Mouse (Mus musculus): ENCODE results near the gene Frmd6. TPM values are rescaled to one million over a fixed set of nuclear protein-coding genes. Genes with fewer than 3 reads are reported as not detected.

The Frmd6 gene
- total RNA-seq (2021) = 10 to 100 TPM; 15.0 to 16.8 TPM

DNA sequence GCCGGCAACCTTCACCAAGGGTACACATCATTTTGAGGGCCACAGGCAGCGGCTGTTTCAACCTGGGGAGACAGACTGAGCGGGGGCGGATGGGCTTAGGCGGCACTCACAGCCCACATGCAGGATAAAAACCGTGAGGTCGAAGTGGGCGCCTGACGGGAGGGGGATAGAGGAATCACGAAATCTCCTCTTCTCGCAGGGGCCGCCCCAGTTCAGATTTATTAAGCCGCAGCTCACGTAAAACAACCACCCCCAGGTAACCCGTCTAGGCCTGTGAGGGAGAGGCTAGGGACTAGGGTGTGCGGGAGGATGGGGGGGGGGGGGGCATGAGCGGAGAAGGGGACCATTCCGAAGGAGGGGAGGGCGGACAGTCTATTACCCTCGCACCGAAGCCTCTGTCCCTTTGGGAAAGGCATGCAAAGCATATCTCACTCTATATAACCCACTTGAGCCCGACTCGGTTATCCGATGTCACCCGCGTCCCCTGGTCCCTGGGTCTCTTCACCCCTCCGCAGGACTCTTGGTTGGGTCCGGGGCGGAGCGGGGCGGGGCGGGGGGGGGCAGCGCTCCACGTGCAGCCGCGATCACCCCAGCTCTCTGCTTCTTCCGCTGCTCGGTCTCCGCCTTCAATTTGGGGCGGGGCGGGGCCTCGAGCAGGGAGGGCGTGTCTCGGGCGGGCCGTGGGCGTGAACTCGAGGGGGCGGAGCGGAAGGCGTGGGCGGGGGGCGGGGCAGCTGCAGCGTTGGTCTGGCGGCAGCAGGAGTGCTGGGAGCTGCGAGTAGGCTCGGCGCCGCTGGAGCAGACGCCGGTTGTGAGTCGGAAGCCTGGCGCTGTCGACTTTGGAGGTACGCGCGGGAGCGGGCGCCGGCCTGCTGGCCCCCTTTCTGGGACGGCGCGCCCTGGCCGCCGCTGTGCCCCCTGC, at the start of gene Frmd6:
Frmd6 (plus strand) TSS at position 786 of the 922 bp plus-strand sequence.
- peak; percentile 91 to 94 for DNase-seq (ENCODE audit: extremely low spot score in 1 of 2, low spot score in 2 of 2)
- intact Hi-C loops (cut with DNase I) = loop anchor here (5.0 kb wide), 3 partner anchors 42 to 328 kb away; no protein-coding TSS in a partner anchor

DNA sequence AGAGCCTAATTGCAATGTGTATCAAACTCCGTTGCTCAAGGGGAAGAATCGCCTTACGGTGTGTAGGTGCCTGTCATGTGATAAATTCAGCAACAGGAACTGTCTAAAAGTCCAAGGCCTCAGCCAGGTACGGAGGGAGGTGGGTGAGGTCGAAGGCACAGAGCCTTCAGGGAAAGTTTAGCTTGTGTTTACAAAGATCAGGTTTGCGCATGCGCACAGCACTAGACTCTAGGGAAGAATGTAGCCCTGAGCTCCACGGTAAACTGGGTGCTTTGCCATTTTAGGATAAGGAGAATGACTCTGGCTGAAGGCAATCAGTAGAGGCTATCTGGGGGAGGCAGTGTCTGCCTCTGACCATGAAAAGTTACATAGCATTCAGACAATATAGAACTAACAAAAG, 49.7 kb upstream of the Frmd6 start:
- DNase-seq (ENCODE audit: extremely low spot score in 1 of 2, low spot score in 2 of 2) = no peak
- intact Hi-C loops (cut with DNase I) = no loop called here

DNA sequence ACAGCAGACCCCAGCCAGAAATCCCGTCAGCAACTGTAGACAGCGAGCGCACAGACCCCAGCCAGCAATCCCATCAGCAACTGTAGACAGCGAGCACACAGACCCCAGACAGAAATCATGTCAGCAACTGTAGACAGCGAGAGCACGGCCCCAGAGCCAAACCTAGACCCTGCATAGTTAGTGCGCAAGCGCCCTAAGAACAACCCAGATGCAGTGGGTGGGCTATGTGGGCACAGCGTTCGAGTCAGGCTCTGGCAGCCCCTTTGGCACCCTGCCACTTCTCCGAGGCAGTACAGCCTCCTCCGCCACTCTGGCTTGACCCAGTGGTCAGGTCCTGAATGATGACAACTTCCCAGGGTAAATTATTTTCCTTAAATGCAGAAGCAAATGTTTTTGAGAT, 48.6 kb upstream of the Frmd6 start:
- peak in 1 of 2 experiments; percentile 68 for DNase-seq (ENCODE audit: extremely low spot score in 1 of 2, low spot score in 2 of 2)
- intact Hi-C loops (cut with DNase I) = no loop called here

DNA sequence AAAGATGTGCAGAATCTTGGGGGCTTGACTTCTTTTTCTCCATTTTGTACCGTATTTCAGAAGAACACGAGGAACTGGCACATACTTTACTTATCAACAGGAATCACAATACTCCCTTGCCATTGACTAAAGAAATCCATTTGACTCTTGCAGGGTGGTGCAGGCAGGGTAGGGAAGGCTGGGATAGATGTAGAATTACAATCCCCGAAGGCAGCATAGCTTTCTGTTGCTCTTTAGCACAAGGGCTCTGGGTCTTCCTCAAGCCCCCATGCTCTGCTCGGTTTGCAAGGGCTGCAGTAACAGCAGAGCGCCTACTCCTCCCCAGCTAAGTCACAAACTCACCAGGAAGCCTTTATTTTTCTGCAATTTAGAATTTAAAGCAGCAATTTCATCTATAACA, 47.8 kb upstream of the Frmd6 start:
- intact Hi-C loops (cut with DNase I) = no loop called here
- DNase-seq (ENCODE audit: extremely low spot score in 1 of 2, low spot score in 2 of 2) = no peak

DNA sequence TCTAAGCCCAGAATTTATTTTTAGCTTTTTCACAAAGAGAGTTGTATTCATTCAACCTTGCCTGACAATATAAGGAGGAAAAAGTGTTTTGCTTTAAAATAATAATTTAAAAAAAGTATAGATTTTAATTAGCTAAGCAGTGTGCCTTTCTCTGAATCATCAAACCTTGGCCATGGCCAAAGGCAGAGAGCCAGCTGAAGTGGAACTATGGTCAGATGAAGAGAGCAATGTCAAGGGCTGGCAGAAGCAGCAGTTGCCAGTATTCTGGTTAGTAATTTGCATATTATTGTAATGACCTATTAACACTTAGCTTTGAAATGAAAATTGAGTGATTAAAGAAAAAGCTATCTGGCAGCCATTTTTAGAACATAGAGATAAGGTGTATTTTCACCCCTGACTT, 47.4 kb upstream of the Frmd6 start:
- intact Hi-C loops (cut with DNase I) = no loop called here
- DNase-seq (ENCODE audit: extremely low spot score in 1 of 2, low spot score in 2 of 2) = no peak

DNA sequence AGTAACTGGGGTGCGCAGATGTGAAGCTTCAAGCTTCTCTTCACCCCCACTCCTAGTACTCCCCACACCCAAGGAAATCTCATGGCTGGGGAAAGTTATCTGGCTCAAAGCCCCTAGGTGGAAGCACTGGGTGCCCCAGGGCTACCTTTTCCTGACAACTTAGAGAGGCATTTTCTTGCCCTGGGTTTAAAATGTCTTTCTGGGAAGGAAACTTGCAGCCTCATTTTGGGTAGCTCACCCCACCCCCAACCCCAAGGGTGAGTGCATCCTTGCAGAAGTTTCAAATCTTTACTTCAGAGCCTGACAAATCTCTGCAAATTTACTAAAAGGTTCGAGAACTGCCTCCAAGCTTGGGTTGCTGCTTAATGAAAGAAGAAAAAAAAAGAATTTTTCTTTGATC, 47.0 kb upstream of the Frmd6 start:
- intact Hi-C loops (cut with DNase I) = no loop called here

DNA sequence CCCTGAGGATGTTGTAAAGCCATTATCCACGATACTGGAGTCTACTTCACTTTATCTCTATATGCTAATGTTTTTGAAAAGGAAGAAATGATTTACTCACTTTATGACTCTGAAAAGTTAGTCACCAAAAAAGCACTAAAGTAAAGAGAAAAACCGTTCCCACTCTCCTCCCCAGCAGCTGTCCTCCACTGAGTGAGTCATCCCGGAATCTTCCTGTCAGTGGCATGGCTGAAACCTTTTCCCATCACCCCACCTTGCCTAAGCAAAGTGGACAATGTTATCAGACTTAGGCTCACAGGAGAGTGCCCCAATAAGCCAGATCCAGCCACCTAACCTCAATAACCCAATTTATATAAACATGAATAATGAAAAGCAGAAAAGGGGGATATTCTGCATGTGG, 46.6 kb upstream of the Frmd6 start:
- intact Hi-C loops (cut with DNase I) = no loop called here
- no peak for DNase-seq (ENCODE audit: extremely low spot score in 1 of 2, low spot score in 2 of 2)

More for the DNA sequence above, 47.0 kb upstream of the Frmd6 start:
- DNase-seq (ENCODE audit: extremely low spot score in 1 of 2, low spot score in 2 of 2) = no peak

DNA sequence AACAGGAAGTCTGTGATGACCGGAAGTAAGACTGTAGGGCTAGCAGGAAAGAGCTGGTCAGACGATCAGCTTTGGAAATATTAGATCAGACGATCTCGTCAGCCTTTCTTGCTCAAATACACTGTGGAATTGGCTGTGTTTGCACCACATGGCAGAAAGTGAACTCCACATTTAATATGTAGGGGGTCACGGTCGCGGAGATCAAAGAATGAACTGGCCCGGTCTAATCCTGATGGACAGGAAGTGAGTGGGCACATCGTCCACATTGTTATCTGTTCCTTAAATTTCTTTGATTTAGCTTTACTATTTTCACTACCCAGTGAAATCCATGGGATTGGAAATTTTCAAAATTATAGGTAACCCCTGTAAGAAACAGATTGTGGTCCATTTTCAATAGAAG, 42.3 kb upstream of the Frmd6 start:
- DNase-seq (ENCODE audit: extremely low spot score in 1 of 2, low spot score in 2 of 2) = no peak
- intact Hi-C loops (cut with DNase I) = no loop called here

DNA sequence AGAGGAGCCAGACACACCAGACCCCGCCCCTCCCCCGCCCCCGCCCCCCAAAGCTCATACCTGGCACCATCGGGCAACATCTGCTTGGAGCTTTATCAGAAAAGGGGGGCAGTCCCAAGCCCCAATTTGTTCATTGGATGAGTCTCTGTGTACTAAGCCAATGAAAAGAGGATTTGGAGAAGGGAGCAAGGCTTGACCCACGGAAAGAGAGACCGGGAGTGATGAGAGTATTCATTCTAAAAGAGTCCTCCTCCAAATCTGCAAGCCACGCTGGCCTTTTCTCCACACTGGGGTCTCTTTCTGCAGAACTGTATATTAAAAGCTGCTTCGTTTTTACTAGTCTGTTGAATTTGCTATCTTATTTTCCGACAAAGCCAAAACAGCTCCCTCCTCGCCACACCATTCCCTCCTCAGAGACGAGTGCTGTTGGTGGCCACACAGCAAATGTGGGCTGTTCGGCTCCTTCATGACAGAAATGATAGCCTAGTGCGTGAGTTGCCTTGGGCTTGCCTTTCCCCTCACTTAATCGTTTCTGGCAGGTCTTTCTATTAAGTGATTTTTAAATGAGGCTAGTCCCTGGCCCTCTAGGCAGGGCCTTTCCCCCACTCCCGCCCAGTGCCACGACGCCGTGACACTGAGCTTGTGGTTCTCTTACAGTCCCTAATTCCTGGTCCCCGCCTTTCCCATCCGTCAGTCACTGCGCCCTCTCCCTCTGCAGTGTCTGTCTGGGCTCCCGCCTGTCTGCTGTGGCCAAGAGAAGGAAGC, 41.7 kb upstream of the Frmd6 start:
- intact Hi-C loops (cut with DNase I) = no loop called here

DNA sequence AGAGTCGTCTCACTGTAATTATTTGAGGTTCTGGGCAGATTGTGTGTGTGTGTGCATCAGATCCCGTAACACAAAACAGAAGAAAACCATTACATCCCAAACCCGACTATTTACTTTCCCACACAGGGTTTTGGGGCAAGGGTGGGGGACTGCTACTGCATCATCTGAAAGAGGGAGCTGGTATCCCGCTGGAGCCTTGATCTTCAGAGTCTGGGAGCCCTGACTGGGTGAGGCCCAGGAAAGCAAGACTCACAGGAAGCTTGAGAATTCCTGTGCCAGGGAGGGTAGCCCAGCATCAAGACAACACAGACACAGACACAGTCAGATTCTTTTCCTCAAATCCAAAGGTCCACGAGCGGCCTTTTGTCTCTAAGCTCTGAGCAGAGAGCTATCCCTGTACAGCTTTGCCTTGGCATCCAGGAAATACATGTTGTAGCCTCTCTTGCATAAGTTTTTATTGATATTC, 41.0 kb upstream of the Frmd6 start:
- intact Hi-C loops (cut with DNase I) = no loop called here
- DNase-seq (ENCODE audit: extremely low spot score in 1 of 2, low spot score in 2 of 2) = no peak

More for the DNA sequence above, 41.7 kb upstream of the Frmd6 start:
- DNase-seq (ENCODE audit: extremely low spot score in 1 of 2, low spot score in 2 of 2) = no peak

DNA sequence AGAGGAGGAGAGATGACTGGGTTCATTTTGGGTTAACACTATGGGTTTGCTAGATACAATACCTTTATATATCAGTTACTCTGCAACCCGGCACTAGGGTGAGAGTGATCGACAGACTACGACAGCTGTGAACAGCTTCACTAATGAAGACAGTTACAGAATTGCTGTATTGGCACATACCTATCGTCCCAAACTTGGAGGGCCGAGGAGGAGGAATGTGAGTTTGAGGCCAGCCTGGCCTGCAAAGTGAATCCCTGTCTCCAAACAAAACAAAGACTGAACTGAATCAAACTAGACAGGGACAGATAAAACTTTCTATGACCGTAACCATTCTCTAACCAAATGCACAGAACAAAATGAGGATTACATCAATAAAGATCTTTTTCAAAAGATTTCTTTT, 36.0 kb upstream of the Frmd6 start:
- no peak for DNase-seq (ENCODE audit: extremely low spot score in 1 of 2, low spot score in 2 of 2)
- intact Hi-C loops (cut with DNase I) = no loop called here

DNA sequence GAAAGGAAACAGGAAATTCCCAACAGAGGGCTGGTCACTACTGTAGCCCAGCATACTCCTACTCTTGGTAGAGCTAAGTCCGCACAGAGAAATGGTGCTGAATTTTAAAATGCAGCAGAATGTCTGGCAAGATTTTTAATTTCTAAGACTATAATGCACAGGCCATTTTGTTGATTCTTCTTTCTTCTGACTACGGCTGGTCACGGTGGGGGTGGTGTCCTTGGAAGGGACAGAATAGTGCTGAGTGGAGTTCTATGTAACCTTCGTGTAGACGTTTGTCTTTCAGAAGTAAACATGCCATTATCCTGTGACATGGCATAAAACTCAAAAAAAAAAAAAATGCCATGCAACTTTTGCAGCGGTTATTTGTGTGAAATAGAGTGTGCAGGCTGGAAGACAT, 32.0 kb upstream of the Frmd6 start:
- DNase-seq (ENCODE audit: extremely low spot score in 1 of 2, low spot score in 2 of 2) = no peak
- intact Hi-C loops (cut with DNase I) = no loop called here

DNA sequence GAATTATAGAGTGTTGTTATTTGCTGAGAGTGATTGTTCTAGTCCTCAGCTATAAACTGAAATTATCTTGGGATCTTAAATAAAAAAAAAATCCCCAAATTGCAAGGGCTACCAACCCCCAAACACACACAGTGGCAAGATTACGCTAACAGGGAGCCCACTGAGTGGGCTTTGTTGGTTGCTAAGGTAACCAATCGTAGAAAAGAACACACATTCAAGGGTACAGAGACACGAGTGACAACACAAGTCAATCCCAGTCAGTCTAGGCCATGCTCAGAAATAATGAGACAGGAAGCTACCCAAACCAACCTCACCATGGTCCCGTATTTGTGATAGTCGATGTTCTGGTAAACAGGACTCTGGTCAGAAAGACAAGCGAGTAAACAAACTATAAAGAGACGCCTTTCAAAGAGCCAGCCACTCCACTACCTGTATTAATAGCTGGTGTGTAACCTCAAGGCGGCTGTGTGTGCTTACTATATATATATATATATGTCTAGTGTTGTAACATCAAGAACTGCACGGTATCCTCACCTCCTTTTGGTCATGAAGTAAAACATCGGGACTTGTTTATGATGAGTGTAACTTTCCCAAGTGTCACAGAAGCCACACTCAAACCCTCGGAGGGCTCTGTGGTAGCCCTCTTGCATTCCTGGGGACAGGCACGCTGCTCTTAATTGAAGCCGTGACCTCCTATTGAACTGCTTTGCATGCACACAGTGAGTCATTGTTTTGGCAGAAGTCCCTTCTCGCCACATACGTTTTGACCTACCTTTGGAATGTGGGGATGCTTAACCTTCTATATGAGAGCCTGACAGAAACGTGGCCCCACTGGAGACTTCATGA, 30.5 kb upstream of the Frmd6 start:
- intact Hi-C loops (cut with DNase I) = no loop called here
- no peak for DNase-seq (ENCODE audit: extremely low spot score in 1 of 2, low spot score in 2 of 2)

DNA sequence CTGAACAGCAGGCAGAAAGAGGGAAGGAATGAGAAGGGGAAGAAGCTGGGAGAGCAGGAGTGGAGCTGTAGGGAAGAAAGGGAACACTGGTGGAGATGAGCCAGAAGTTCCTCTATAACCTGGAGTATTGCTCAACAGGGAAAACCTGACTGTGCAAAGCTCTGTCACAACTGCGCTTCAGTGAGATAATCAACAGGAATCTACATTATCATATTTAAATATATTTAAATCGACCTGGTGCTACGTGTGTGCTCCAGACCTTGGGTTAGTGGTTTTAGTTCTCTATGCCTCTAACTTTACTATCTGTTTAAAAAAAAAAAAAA, 30.0 kb upstream of the Frmd6 start:
- intact Hi-C loops (cut with DNase I) = no loop called here
- no peak for DNase-seq (ENCODE audit: extremely low spot score in 1 of 2, low spot score in 2 of 2)

DNA sequence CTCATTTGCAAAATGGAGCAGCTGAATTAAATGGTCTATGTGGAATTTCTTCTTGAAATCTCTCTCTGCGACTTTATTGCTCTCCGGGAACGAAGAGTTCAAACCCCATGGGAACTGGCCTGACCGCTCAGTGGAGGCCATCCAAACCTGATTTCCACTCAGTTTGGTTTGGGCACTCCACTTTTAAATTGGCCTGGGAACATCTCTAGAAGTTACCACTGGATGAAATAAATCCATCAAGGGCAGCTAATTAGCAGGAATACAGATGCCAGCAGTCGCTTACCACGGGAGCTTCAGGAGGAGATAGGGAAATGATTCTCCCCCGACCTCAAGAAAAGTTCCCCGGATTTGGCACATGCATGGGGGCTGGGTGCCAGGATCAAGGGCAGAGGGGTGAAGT, 26.8 kb upstream of the Frmd6 start:
- intact Hi-C loops (cut with DNase I) = no loop called here
- DNase-seq (ENCODE audit: extremely low spot score in 1 of 2, low spot score in 2 of 2) = no peak

DNA sequence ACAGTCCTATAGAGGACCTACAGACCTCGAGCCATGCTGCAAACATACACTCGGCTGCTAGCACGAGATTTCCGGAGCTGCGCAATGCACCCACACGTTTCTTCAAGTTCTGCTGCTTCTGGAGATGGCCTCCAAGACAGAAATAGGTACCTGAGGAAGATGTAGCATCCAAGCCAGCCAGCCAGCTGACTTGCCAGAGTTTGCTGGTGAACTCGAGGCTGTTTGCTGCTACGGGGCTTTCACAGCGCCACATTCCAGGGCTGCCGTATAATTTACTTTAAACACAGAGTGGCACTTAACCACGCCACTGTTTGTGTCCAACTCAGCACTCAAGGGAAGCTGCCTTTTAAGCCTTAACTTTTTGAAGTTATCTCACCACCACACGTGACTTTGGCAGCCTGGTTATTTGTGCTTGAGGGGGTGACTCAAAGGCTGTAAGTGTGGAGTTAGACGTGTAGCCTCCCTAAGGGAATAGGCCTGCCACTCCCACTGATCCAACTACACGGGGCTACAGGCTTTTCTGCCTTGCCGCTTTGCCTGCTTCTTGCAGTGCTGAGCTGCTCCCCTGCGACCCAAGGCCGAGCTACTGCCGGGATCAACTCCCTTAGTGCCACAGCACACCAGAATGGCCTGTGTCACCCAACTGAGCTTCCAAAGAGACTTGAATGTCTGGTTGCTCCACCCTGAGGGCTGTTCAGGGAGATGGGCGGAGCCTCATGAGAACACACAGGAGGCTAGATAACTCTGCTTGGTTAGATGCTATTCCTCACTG, 25.9 kb upstream of the Frmd6 start:
- intact Hi-C loops (cut with DNase I) = no loop called here
- no peak for DNase-seq (ENCODE audit: extremely low spot score in 1 of 2, low spot score in 2 of 2)

DNA sequence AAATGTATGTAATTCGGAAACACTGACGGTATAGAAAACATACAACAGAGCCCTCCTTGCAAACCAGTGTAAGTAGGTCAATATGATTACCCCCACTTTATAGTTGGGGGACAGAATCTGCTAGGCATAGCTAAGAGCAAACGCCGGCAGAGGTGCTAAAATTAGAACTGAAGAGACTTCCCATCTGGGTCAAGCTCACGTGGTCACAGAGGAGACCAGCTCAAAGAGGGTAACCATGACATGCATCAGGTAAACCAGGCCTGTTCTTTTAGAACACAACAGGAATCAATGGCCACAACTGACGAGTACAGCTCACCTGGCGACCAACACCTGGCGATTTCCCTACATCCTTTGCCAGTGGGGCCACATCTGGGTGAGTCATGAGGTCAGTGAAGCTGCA, 25.2 kb upstream of the Frmd6 start:
- intact Hi-C loops (cut with DNase I) = no loop called here
- DNase-seq (ENCODE audit: extremely low spot score in 1 of 2, low spot score in 2 of 2) = no peak

DNA sequence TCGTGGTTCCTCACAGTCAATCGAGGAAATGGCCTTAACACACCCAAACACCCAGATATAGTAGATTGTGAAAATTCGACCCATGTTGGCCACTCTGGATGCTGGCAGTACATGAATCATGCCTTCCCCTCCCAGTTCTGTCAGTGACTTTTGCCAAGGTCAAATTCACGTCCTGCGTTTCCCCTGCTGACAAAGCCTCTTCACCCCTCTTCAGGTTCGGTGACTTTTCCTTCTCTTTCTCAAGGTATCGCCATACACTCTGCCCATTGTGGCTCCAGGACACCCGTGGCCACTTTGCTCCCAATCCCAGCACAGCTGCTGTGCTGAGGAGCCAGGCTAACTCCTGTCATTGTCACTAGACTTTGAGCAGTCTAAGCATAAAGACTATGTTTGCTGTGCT, 24.0 kb upstream of the Frmd6 start:
- DNase-seq (ENCODE audit: extremely low spot score in 1 of 2, low spot score in 2 of 2) = no peak
- intact Hi-C loops (cut with DNase I) = no loop called here

DNA sequence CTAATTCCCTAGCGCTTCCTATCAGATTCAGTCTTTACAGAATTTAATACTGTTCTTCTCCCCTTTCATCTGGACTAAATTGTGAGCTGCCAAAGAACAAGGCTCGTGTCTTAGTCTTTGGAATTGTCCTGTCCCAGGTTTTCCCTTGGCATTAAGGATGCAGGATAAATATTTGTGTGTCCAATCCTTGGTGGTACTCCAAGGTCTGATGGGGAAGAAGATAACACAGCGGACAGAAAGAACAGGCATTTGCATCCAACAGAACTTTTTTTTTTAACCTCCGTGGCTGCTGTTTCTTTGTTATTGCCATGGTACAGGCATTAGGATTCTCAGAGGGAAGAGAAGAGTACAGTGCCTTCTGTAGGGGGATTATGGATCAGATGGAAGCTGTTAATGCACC, 21.8 kb upstream of the Frmd6 start:
- no peak for DNase-seq (ENCODE audit: extremely low spot score in 1 of 2, low spot score in 2 of 2)
- intact Hi-C loops (cut with DNase I) = no loop called here
